Mouse (Mus musculus): ENCODE measurements at regions not wholly inside any gene's neighbourhood (a gene's known extent, or its start where the extent isn't known, plus 50 kb on each side); places are given as distances from the start of the nearest gene placed in this dataset.
"Not testable (repeated sequence)": the region's sequence is repeated elsewhere in the genome, so short reads cannot be mapped to it uniquely, and the experiment has no call there.

DNA sequence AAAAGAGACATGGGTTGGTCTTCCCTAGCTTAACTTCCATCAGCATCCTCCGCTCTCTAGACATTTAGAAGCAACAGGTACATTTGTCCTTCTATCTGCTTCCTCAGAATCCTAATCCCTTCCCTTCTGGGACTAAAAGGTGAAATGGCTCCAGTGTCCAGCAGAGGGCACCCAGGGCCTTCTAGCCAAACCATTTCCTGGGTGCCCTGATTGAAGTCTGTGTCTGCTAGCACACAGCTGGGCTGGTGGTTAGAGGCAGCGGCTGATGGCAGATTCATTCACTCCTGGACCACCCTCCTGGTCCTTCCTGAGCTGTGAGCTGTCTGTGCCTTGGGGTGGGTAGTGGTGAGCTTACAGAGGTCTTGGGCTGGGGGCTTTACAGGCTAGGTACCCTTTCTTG is 76.5 kb upstream of the Col13a1 start:
- H3K9me3 ChIP-seq (replicated peaks), result no peaks in the 10 kb centered on the region
- DNase-seq (ENCODE audit: low spot score), result peak; percentile 30
- no peaks in the 10 kb centered on the region for H3K36me3 ChIP-seq
- H3K27ac ChIP-seq (replicated peaks), result no peak overlapping the region
- H3K4me3 ChIP-seq, result no peak overlapping the region
- WGBS, result 41% methylated on average over 2 of the region's 2 CpGs
- no peaks in the 10 kb centered on the region for H3K27me3 ChIP-seq (ENCODE audit: low read depth, poor library complexity, severe bottlenecking)
- peaks cover 14% of the 10 kb centered on the region for H3K4me1 ChIP-seq

DNA sequence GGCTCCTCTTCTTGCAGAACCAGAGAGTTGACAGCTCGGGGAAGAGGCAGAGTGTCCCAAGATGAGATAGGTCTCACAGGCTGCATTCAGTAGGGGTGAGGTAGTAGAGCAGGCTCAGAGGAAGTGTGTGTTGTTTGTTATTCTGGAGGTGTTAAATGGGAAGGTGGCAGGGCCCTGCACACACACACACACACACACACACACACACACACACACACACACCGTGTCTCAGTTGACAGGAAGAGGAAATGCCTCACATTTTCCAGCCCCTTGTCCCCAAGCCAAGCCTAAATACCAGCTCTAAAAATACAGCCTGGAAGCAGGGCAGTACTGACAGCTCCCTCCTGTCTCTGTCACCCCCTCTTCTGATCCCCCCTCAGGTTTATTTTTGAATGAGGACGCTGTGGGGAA is 70.9 kb upstream of the Col13a1 start:
- H3K27ac ChIP-seq (replicated peaks), result no peak overlapping the region
- H3K9me3 ChIP-seq (replicated peaks), result no peaks in the 10 kb centered on the region
- H3K4me1 ChIP-seq, result no peaks in the 10 kb centered on the region
- no peaks in the 10 kb centered on the region for H3K36me3 ChIP-seq
- WGBS, result 48% methylated on average over 3 of the region's 3 CpGs
- no peaks in the 10 kb centered on the region for H3K27me3 ChIP-seq (ENCODE audit: low read depth, poor library complexity, severe bottlenecking)
- no peak for DNase-seq (ENCODE audit: low spot score)
- no peak overlapping the region for H3K4me3 ChIP-seq

DNA sequence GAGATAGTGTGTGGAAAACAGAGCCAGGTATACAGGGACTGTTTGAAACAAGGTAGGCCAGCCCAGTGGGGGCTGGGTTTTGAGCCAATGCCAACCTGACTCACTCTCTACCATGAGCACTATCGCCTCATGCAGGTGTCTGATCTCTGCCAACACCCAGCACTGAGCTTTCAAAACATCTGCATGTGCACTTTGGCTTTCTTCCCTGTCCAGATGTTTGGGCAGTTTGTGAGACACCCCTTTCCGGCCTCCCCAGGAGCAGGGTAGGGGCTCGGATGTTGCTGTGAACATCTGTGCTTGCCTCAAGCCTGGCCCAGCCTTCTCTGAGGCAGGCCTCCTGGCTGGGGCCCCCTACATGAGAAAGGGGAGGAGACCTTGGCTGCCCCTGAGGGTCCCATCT is 65.5 kb upstream of the Col13a1 start:
- H3K27me3 ChIP-seq (ENCODE audit: low read depth, poor library complexity, severe bottlenecking), result no peaks in the 10 kb centered on the region
- no peaks in the 10 kb centered on the region for H3K36me3 ChIP-seq
- peaks cover 11% of the 10 kb centered on the region for H3K4me1 ChIP-seq
- H3K9me3 ChIP-seq (replicated peaks), result peaks cover 12% of the 10 kb centered on the region
- H3K4me3 ChIP-seq, result no peak overlapping the region
- DNase-seq (ENCODE audit: low spot score), result no peak
- 0 out of 2 replicates have a peak overlapping the region, but pooled peaks have one; percentile 23 for H3K27ac ChIP-seq (replicated peaks)
- 70% methylated on average over 3 of the region's 3 CpGs for WGBS

DNA sequence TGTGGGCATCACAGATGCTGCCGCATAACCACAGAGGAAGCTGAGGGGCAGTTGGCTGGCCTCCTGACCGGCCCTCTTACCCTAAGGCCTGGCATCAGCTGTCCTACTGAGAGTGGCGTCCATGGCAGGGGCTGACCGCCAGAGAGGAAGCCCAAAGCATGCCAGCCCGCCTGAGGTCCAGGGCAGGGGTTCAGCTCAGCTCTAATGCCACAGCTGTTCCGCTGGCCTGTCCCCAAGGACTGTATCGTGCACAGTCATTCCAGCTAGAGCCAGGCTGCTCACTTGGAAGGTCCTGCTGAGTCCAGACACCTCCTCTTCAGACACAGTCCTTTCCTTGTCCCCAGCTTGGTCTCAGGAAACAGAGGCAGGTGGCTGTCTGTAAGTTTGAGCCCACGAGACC is 61.0 kb upstream of the Col13a1 start:
- no peaks in the 10 kb centered on the region for H3K27me3 ChIP-seq (ENCODE audit: low read depth, poor library complexity, severe bottlenecking)
- H3K4me1 ChIP-seq, result peaks cover 11% of the 10 kb centered on the region
- no peak overlapping the region for H3K4me3 ChIP-seq
- WGBS, result 87% methylated on average over 8 of the region's 8 CpGs
- no peak for DNase-seq (ENCODE audit: low spot score)
- H3K36me3 ChIP-seq, result no peaks in the 10 kb centered on the region
- no peak overlapping the region for H3K27ac ChIP-seq (replicated peaks)
- H3K9me3 ChIP-seq (replicated peaks), result peaks cover 12% of the 10 kb centered on the region

DNA sequence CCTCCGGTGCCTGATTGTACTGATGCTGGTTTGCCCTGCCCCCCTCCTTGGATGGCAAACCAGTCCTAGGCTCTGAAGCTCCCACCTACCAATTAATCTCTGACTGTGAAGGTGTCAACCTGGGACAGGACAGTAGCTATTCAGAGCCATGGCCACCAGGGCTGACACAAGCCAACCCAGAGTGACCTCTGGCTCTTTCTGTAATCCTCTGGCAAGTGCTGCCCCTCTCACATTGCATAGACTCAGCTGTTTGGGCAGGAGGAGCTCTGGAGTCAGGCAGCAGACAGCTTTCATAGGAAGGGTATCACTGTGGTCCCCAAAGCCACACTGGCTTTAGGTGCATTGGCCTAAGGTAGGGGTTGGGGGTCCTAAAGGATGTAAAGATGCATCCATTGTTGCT is 59.7 kb upstream of the Col13a1 start:
- peaks cover 12% of the 10 kb centered on the region for H3K9me3 ChIP-seq (replicated peaks)
- H3K27ac ChIP-seq (replicated peaks), result no peak overlapping the region
- H3K36me3 ChIP-seq, result no peaks in the 10 kb centered on the region
- no peaks in the 10 kb centered on the region for H3K27me3 ChIP-seq (ENCODE audit: low read depth, poor library complexity, severe bottlenecking)
- no peak for DNase-seq (ENCODE audit: low spot score)
- peaks cover 4% of the 10 kb centered on the region for H3K4me1 ChIP-seq
- H3K4me3 ChIP-seq, result no peak overlapping the region
- 88% methylated on average over 1 of the region's 1 CpGs for WGBS

DNA sequence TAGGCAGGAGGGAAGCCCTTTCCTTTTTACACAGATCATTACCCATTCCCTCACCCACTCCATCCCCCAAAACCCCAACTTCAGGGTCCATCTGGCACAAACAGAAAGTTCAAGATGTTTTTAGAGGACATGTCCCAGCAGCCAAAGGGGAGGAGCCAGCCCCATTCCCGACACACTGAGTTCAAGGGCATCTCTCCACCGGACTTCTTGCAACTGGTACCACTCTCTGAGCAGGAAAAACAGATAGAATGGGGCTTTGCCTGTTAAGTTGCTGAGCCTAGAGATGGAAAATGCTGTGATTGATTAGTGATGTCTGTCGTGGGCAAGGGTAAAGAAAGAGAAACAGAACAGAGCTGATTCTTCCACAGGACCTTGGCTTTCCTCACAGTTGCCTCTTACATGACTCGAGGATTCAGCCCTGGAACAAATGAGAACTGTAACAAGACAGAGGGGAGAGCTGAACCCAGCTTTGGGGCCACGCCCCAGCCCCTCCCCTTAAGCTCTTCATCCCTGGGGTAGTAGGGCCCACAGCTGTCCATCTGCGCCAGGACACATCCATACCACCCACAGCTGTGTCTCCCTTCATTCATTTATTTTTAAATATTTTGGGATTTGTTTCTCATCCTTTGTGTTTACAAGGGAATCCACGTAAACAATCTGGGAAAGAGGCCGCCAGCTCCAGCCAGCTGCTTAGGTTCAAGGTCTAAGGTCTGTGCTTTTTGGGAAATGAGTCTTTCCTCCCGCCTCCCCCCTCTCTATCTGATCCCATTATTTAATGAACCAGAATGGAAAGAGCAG is 58.7 kb upstream of the Col13a1 start:
- H3K4me1 ChIP-seq, result no peaks in the 10 kb centered on the region; the same call in 1 of the 2 replicates
- WGBS, result 77% methylated on average over 9 of the region's 9 CpGs
- peaks cover 12% of the 10 kb centered on the region for H3K9me3 ChIP-seq (replicated peaks)
- H3K36me3 ChIP-seq, result no peaks in the 10 kb centered on the region
- H3K27me3 ChIP-seq (ENCODE audit: low read depth, poor library complexity, severe bottlenecking), result no peaks in the 10 kb centered on the region
- no peak overlapping the region for H3K4me3 ChIP-seq
- no peak overlapping the region for H3K27ac ChIP-seq (replicated peaks)
- no peak for DNase-seq (ENCODE audit: low spot score)

DNA sequence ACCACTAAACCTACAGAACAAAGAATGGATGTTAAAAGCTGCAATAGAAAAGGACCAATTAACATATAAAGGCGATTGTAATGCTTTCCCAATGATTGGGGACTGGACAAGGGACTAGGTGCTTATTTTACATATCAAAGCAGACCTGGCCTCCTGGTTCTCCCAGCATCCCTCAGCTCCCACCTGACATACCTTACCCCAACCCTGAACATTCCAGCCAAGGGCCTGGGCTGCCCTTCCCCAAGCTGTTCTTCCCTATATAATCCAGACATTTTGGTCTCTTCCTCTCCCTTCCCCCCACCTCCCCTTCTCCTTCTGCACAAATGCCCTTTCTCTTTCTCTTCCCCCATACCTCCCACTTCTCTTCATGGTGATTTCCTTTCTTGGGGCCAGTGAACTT is 57.9 kb upstream of the Col13a1 start:
- Histone ChIP-seq H3K27me3 (ENCODE audit: low read depth, poor library complexity, severe bottlenecking) (no peaks in the 10 kb centered on the region), H3K27ac (replicated peaks) (no peak overlapping the region), H3K4me3 (no peak overlapping the region), H3K36me3 (no peaks in the 10 kb centered on the region), H3K9me3 (replicated peaks) (peaks cover 12% of the 10 kb centered on the region), H3K4me1 (no peaks in the 10 kb centered on the region; the same call in 1 of the 2 replicates)
- WGBS, result 55% methylated on average over 1 of the region's 1 CpGs
- no peak for DNase-seq (ENCODE audit: low spot score)

DNA sequence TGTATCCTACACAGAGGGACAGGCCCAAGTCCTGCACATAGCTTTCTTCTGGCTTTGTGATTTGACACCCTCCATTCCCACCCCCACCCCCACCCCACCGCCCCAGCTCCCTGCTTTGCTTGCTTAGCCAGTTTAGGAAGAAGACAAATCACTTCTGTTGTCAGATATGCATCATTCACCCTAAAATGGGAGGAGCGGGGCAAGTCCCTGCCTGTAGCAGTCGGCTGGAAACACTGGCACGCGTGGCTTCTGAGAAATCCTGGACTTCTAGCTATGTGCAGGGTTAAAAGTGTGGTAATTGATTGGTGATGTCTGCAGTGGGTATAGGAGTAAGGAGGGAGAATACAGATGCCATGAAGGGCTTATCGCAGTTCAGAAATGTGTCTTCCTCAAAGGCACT is 55.4 kb upstream of the Col13a1 start:
- no peaks in the 10 kb centered on the region for H3K36me3 ChIP-seq
- no peaks in the 10 kb centered on the region; the same call in 1 of the 2 replicates for H3K4me1 ChIP-seq
- H3K4me3 ChIP-seq, result no peak overlapping the region
- H3K27ac ChIP-seq (replicated peaks), result no peak overlapping the region
- no peak for DNase-seq (ENCODE audit: low spot score)
- H3K9me3 ChIP-seq (replicated peaks), result no peaks in the 10 kb centered on the region
- 85% methylated on average over 6 of the region's 6 CpGs for WGBS
- no peaks in the 10 kb centered on the region for H3K27me3 ChIP-seq (ENCODE audit: low read depth, poor library complexity, severe bottlenecking)

DNA sequence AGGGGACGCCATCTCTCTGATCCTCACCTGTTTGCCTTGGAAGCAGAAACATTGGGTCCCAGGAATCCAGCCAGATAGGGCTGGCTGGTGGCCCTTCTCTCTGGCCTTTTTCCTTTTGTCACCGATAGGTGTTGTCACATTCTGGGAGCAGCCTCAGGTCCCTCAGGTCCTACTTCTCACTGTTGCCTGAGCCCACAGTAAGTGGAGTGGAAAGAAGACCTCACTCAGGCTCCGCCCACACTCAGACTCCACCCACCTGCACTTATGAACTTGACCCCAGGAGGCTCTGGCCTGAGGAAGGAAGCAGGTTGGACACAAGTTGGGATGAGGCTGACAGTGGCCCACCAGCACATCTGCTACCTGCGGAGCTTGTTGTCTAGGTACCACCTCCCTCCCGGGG is 54.8 kb upstream of the Col13a1 start:
- Histone ChIP-seq H3K36me3 (no peaks in the 10 kb centered on the region), H3K9me3 (replicated peaks) (no peaks in the 10 kb centered on the region), H3K4me3 (no peak overlapping the region), H3K27me3 (ENCODE audit: low read depth, poor library complexity, severe bottlenecking) (no peaks in the 10 kb centered on the region), H3K27ac (replicated peaks) (no peak overlapping the region), H3K4me1 (no peaks in the 10 kb centered on the region; the same call in 1 of the 2 replicates)
- no peak for DNase-seq (ENCODE audit: low spot score)
- WGBS, result 88% methylated on average over 5 of the region's 5 CpGs

DNA sequence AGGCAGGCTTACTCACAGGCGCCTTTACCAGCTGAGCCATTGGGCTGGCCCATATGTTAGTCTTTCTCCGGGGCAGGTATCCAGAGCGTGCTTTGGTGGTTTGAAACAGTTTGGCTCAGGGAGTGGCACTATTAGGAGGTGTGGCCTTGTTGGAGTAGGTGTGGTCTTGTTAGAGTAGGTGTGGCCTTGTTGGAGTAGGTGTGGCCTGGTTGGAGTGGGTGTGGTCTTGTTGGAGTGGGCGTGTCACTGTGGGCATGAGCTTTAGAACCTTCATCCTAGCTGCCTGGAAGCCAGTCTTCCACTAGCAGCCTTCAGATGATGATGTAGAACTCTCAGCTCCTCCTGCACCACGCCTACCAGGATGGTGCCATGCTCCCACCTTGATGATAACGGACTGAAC is 53.1 kb upstream of the Col13a1 start:
- not testable (repeated sequence) for DNase-seq (ENCODE audit: low spot score); H3K36me3 ChIP-seq; H3K27ac ChIP-seq (replicated peaks); H3K4me3 ChIP-seq; H3K4me1 ChIP-seq; H3K9me3 ChIP-seq (replicated peaks); H3K27me3 ChIP-seq (ENCODE audit: low read depth, poor library complexity, severe bottlenecking)
- 93% methylated on average over 6 of the region's 6 CpGs for WGBS

DNA sequence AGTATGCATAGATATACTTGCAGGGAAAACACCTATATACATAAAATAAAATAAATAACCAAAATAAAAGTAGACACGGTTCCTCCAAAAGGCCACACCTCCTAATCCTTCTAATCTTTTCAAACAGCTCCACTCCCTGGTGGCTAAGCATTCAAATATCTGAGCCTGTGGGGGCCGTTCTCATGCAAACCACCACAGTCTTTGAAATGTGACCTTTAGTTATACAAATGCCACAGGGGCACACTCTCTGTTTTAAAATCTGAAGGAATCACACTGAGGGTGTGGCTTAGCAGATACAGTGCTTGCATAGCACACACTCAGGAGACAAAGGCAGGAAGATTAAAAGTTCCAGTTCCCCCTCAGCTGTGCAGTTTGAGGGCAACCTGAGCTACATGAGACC is 50.4 kb upstream of the Col13a1 start:
- WGBS, result 76% methylated on average over 2 of the region's 2 CpGs
- Histone ChIP-seq H3K9me3 (replicated peaks) (no peaks in the 10 kb centered on the region), H3K36me3 (no peaks in the 10 kb centered on the region), H3K4me3 (no peak overlapping the region), H3K27ac (replicated peaks) (no peak overlapping the region), H3K27me3 (ENCODE audit: low read depth, poor library complexity, severe bottlenecking) (no peaks in the 10 kb centered on the region), H3K4me1 (peaks cover 8% of the 10 kb centered on the region)
- no peak for DNase-seq (ENCODE audit: low spot score)

Data from midbrain, embryonic 10.5 days (tissue).